Mouse (Mus musculus) kidney, adult 11 months (tissue): ENCODE results near the gene Eme2.

Source experiments
- DNase-seq: peaks from one replicate; pipeline ENCODE4 v3.0.0; 2022

Eme2 gene

DNA sequence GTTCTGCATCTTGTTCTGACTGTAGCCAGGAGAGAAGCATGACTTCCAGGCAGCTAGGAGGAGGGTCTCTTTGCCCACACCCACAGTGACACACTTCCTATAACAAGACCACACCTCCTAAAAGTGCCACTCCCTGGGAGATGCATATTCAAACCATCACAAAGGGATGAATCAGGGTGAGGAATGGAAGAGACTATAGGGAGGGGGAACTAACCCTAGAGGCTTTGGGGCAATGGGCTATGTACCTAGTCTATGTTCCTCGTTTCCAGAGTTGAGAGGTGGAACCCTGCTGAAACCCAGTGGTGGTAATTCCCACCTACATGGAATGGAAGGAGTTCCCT lies 20.5 kb downstream of the Eme2 start:
- no peak for DNase-seq

DNA sequence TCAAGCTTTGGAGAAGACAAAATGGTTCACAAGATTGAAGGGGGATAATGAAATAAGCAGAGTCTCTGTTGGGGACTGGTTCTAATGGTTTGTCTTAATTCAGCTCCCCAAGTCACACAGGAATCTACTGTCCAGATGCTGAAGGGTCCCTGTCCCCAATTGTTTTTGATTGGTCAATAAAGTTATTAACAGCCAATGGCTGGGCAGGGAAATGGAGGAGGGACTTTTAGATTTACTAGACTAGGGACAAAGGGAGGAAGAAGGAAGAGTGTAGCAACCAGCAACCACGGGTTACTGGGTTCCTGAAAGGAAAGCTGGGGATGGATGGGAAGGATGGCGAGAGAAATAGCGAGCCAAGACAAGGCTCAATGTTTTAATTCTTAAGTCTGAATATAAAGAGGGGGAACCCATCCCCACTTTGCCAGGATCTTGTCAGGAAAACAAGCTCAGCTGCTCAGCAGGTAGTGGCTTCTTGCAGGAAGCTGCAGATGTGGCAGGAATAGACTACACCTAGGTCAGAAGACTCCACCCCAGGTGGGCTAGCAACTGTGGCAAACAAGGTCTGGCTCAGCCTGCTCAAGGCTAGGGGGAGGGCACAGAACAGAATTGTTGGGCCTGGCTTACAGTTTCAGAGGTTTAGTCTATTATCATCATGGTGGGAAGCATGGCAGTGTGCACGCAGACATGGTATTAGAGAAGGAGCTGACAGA lies 21.0 kb downstream of the Eme2 start:
- no peak for DNase-seq

DNA sequence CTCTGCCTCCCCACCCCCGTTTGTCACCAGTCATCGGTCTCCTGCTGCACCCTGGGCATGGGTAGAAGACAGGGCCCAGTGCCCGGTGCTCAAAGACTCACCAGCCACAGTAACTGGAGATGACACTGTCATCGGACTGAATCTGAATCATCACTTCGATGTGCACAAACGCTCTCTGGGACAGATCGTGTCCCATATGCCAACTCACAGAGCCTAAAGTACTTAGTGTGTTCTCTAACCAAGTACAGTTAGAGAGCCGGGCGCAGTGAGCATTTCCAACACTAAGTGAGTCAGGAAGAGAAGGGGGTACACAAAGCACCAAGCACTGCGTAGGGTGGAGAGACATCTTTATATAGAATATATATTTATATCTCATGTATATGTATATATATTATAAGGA lies 27.0 kb downstream of the Eme2 start:
- DNase-seq, result no peak

DNA sequence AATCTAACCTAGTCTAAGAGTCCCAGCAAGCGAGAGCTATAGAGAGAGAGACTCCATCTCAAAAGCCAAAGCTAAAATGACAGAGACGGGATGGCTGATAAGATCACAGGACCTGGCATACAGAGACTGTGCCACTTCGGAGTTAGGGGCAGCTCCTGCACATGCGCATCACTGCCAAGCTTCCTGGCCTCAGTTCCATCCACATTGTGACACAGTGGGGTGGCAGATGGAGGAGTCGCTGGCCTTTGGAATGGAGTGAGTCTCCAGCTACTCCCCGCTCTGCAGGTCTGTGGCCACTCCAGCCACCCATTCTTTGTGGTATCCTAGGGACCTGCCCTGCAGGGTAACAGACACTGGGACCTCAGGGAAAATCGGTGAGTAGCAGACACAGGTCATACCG lies 29.1 kb downstream of the Eme2 start, which contains the start of gene Igfals:
Igfals (plus strand) TSS at position 222 of the 400 bp plus-strand sequence.
- no peak for DNase-seq

DNA sequence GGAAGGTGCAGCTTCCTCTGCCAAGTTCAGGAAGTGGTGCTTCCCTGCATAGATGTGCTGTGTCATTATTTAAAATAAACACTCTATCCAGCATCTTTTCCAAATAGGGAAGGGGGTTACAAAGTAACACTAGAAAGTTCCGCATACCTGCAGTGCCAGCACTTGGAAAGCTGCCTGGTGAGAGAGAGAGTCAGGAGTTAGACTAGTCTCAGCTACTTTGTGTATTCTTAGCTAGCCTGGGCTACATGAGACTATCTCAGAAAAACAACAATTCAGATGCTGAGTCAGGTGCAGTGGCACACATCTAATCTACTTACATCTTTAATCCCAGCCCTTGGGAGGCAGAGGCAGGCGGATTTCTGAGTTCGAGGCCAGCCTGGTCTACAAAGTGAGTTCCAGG lies 33.1 kb downstream of the Eme2 start:
- no peak for DNase-seq

DNA sequence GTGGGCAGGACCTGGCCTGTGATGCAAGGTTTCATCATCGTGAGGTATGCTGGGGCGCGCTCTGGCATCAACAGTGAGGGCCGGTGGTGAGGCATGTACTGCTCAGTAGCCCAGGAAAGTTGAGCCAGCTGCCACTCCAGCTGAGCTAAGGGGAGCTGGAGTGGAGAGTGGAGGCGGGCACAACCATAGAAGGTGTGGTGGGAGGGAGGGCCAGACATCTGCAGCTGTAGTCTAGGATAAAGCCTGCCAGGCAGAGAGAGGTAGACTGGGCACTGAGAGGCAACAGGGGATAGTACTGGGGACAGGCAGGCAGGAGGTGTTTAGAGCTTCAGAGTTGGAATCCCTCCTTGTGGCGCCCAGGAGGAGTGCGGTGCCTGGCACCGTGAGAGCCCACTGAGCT lies 34.8 kb downstream of the Eme2 start:
- no peak for DNase-seq

DNA sequence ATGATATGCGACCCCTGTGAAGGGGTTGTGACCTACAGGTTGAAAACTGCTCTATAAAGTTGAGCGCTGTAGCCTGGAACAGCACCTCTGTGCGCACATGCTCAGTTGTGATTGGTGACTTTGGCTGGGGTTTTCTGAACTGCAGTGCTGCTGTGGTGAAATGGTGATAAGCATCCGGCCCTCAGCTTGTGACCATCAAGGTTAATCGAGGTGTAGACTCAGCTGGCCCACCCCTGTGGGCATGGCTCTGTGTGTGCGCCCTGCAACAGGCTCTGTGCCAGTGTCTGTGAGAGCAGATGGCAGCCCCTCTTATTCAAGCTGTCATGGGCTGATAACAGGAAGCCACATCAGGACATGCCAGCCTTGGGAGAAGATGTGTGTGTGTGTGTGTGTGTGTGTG lies 35.9 kb downstream of the Eme2 start:
- no peak for DNase-seq

DNA sequence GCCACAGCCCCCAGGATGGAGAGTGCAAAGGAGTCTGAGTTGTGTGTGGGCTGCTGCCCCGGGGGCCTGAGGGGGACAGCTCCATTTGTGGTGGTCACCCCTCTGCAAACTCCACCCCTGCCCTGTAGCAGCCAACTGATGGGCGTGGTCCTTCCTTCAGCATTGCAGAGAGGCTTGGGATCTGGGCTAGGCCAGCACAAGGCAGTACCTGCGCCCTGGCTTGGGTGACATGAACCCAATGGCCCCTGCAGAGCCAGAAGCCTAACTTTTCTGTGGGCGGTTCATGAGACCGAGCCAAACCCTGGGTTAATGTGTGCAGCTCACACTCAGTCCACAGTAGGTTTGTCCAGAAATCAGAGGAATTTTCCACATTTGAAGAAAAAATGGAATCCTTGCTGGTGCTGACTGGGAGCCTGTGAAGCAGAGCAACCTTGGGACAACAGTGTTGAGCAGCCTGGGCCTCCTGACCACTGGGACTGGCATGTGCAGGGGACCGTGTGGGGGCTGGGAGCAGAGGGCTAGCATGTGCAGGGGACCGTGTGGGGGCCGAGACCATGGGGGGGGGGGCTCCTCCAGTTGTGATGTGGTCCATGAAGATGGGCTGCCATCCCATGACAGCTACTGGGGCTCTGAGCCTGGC lies 36.9 kb downstream of the Eme2 start:
- peak; percentile 93 for DNase-seq

DNA sequence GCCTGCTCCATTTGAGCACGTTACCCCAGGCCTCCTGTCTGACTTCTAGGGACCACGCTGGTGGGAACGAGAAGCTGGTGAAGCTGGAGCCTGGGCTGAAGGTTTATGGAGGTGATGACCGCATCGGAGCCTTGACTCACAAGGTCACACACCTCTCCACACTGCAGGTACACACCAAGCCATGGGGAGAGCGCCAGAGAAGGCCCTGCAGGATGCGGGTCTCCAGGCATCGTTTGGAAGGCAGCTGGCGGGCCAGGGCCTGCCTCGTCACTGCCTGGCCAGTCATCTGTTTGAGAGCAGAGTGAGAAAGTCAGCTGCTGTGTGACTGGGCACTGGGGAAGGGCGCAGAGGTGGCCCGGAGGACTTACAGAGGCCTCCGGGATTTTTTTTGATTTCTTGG lies 38.3 kb downstream of the Eme2 start:
- DNase-seq, result no peak

DNA sequence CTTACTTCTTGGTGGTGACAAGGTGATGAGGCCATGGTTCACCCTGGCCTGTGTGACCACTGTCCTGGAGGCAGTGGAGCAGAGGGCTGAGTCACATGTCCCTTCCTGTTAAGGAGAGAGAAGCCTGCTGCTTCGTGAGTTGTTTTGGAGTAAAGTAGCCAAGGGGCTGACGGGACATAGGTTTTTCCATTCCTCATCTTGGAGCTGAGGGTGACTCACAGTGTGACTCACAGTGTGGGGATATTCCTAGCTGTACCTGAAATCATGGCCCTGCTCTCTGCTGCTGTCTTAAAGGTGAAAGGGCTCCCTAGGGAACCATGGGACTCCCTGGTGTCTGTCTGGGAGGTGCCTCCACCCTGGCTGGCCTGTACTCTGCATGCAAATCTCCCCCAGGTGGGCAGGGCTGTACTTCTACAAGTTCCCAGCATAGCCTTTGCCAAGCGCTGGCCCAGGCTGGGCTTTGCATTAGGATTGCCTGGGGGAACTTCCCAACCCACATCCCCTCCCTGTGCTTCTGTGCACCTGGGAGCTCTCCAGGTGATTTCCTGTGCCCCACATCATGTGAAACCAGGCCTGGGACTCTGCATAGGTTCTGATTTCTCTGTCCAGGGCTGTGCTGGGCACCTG lies 38.9 kb downstream of the Eme2 start:
- DNase-seq, result peak; percentile 63

DNA sequence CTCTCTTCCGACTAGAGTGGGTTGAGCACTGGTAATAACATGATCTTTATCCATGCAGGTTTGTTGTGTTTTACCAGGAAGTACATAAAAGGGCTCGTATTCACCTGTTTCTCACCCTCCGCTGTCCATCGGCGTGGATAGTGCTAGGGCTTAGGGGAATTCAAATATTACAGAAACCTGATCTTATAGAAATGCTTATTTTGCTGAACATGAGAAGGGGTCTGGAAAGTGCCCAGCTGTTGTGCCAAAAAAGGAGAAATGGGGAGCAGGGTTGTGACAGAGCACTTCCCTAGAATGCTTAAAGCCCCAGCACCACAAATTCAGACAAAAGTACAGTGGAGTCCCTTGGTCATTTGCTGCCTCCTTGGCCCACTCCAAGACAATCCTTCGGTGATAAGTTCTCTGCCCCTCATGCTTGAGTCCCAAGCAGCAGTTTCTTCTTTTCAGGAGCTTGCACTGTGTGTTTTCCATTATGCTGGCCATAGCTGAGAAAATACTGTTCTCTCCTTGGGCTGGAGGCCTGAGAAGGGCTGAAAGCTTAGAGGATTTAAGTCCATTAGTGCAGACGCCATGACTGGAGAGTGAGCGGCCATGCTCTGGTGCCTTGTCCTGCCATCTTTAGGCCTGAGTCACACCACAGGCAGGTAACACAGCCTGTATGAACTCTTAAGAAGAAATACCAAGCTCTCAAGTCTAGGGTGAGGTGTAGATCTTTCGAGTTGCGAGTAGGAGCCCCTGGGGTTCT lies 43.3 kb downstream of the Eme2 start:
- DNase-seq, result no peak

DNA sequence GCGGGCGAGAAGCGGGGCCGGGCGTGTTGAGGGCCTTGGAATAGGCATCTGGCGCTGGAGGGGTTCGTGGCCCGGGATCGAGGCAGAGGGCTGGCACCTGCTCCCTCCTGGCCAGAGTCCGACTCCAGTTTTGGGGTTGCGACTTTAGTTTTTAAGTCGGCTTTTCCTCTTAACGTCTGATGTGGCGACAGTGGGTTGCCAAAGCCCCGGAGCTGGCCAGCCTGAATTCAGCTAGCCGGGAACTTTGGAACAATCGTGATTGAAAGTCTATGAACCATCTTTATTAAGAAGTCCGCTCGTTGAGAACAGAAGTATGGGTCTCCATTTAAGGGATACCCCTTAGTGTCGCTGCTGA lies 44.1 kb downstream of the Eme2 start:
- DNase-seq, result no peak

DNA sequence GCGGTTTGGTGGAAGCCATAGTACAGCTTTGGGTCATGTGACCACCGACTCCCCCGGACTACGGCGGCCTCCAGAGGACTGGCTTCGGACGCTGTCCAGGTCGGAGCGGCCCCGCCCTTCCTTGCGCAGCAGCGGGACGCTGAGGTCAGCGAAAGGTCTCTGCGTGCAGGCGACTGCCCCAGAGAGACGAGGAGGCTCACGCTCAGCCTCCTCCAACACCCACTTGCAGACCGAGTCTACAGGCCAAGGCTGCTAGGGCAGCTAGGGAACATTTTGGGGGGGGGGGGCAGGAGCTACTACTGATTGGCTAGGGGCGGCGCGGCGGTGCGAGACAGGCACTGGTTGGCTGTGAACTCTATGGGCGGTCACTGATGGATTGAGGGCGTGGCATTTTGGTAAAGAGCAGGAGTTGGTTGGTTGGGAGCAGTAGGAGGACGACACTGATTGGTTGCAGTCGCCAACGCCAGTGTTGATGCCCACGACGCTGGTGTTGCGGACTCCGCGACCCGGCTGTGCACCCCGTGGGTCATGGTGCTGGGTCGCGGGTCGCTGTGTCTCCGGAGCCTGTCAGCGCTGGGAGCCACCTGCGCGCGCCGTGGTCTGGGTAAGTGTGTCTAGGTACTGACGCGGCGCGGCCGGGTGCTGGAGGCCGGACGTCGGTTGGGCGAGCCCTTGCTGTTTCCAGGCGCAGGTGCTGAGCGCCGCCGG lies 44.7 kb downstream of the Eme2 start, which contains the start of gene Fahd1:
Fahd1 (minus strand) TSS at position 300 of the 708 bp plus-strand sequence.
- DNase-seq, result peak; percentile 99

DNA sequence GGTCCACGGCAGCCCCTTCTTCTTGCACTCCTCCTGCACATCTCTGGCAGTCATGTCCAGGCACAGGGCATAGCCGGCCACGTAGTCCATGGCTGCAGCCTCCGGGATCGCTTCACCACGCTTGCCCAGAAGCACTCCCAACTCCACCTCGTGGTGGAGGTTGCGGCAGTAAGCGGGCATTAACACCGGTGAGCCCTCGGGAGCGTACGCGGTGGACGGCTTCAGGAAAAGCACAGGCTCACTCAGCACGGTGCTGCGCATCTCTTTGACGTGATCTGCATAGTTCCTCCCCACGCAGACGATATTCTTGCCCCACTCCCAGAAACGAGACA lies 45.2 kb downstream of the Eme2 start:
- DNase-seq, result no peak

DNA sequence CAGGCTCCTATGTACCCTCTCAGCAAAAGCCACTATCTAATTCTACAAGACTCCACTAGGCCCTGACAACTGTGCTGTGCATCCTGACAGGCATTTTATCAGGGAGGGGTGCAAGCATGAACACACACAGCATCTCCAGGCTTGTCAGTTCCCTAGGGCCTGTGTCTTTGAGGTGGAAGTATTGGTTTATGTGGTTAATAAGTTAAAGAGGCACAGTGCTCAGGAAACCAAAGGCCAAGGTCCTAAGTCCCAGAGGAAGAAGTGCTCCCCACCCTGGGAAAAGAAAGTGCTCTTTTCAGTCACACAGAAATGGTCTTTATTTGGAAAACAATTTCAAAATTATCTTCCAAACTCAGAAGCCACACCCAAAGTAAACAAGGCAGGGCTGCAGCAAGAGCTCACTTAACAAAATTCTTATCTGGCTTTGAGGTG lies 46.3 kb downstream of the Eme2 start:
- peak; percentile 77 for DNase-seq

DNA sequence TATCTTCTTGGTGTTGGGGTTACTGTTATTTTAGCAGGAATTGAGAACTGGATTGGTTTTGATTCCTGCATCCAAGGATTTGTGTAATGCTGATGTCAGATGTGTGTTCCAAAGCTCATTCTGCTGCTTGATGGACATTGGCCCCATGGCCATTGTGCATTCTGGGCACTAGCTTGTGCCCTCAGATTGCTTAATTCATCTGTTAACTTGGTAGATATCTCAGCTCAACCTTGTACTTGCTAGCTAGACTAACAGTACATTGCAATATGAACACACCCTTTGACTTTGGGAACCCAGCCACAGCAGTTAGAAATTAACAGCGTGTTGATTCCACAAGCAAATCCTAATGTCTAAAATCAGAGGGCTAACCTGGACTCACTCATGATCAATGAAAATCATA lies 47.5 kb downstream of the Eme2 start:
- DNase-seq, result peak; percentile 87

DNA sequence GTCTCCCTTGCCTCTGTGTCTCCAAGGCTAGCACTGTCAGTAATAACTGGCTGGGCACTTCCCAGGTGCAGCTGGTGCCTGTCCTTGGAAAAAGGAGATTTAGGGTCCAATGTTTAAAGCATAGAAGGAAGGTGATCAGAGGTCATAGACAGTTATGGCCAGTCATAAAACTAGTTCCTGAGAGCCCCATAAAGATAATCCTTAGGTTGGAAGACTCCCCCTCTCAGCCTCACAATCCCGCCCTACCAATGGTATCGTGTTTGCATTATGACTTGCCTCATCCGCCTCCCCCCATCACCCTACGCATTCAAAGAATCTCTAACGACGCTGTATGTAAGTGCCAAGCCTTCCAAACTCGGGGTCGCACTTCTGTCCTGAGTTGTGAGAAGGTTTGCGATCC lies 50.4 kb downstream of the Eme2 start:
- no peak for DNase-seq

DNA sequence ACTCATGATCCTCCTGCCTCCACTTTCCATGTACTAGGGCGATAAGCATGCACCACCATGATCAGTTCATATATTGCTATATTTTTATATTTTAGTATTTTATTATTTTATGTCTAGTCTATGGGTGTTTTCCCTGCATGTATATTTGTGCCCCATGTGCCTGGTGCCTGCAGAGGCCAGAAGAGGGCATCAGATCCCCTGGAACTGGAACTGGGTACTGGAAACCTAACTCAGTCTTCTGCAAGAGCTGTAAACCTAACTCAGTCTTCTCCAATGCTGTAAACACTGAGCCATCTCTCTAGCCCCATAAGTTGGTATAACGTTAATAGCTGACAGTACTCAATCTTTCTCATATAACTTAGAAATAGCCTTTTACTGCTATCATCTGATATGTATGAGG lies 52.3 kb downstream of the Eme2 start:
- DNase-seq, result peak; percentile 50

DNA sequence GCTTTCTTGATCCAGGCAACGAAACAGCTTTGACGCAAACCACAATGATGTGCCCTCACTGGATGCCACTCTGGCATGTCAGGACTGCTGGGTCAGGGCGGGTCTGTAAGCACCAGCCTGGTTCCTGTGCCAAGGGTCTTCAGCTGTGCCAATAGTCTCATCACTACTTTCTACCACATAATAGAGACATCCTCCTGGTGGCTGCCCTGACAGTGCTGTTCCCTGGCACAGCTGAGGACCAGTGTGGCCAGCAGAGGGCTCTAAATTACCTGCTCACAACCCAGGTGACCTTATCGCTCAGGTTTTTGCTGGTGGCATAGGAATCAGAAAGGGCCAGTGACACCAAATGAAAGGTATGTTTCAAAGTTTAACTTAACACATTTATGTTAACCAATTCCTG lies 53.8 kb downstream of the Eme2 start:
- peak; percentile 74 for DNase-seq

DNA sequence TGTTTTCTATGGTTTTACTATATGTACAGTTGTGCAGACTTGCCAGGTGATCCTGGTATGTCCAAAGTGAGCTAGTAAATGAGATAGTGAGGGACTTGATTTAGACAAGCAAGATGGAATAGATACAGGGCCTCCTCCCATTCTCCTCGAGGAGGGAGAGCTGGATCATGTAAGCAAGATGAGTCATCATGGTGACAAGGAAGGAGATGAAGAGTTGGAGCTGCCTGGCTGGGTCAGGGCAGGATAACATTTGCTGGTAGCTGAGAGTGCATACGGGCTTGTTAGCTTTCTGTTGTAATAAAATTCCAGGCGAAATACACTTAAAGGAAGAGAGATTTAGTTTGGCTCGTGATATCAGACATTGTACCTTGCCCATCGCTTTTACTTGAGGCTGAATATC lies 54.5 kb downstream of the Eme2 start:
- no peak for DNase-seq

DNA sequence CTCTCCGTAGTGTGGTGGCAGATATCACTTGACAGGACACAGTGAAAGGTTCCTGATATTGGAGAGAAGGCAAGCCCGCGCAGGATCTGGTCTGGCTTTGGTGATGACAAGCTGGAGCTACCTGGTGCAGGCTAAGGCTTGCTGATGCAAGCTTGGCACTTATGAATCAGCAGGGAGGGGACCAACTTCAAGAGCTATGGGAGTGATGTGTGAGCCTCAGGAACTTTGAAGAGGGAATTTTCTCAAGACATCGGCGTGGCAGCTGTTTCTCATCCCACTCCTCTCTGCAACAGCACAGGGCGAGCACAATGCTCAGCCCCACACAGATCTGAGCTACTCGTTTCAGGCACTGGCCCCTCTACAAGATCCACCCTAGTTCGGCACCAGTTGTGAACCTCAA lies 55.0 kb downstream of the Eme2 start, which contains the start of gene Hagh:
Hagh (plus strand) TSS at position 302 of the 400 bp plus-strand sequence.
- no peak for DNase-seq
